Mouse (Mus musculus) ES-E14 (cell line): ENCODE measurements around the gene Kank1.

ENCODE experiments used
- CHD2 ChIP-seq: IDR thresholded peaks from 2 replicates; pipeline ENCODE4 v1.6.1; 2014; ENCODE audit warnings: mild to moderate bottlenecking, low read depth, low read length, inconsistent platforms
- HCFC1 ChIP-seq: IDR thresholded peaks from 2 replicates; pipeline ENCODE4 v1.6.1; 2012; ENCODE audit warnings: low read length, inconsistent platforms, borderline replicate concordance; ENCODE audit not compliant: insufficient read depth
- MAFK ChIP-seq: IDR thresholded peaks from 2 replicates; pipeline ENCODE4 v1.6.1; 2014; ENCODE audit warnings: mild to moderate bottlenecking, low read depth, low read length, inconsistent platforms; ENCODE audit not compliant: insufficient read depth
- ZC3H11A ChIP-seq: IDR thresholded peaks from 2 replicates; pipeline ENCODE4 v1.6.1; 2012; ENCODE audit warnings: low read depth, mild to moderate bottlenecking, inconsistent platforms, low read length, borderline replicate concordance
- ZNF384 ChIP-seq: IDR thresholded peaks from 2 replicates; pipeline ENCODE4 v1.6.1; 2012; ENCODE audit warnings: low read depth, low read length, inconsistent platforms

DNA sequence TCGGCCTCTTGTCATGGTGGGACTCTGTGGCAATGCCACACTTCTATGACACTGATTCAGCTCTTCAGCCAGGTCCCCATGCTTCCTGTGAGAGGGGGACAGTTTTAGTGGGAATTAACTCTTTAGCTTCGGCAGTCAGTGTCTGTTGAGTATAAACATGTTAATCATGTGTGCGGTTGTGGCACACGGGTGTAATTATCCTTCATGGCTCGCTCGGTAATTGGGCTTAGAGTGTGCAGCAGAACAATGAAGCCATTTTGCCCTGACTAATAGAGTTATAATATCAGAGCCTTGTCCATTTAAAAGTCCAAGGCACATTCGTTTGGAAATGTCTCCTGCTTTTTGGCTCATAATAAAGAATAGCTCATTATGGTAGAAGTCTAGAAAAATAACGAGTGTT is 164.7 kb downstream of the Kank1 start:
- TF ChIP-seq ZC3H11A: no peak
- no peak for TF ChIP-seq HCFC1
- no peak for TF ChIP-seq ZNF384
- TF ChIP-seq CHD2: no peak
- TF ChIP-seq MAFK: no peak
